Mouse (Mus musculus): ENCODE measurements around the gene Inmt.
A peak's percentile ranks its signal among the peaks of the same experiment; 100 is the strongest.

Gene Inmt

DNA sequence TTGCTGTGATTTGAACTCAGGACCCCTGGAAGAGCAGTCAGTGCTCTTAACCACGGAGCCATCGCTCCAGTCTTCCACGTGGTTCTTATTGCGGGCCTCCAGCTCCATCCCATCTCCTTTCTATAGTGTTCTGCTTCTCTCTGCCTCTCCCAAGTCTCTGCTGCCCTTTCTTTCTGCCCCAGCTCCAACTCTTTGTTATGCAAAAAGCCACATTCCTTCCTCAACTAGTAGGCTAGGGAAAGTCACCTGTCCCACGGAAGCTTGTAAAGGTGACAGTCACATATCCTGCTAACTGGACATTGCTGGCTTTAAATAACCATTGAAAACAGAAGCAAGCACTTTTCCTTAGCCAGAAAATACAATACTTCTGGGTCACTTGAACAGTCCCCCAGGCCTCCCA is 5.0 kb downstream of the Inmt start:
- DNase-seq (ENCODE audit: low spot score), result no peak

GRCm38 (mm10) chr6:55166777-55167463 is 7.9 kb downstream of the Inmt start:
- DNase-seq (ENCODE audit: low spot score), result peak; percentile 58

DNA sequence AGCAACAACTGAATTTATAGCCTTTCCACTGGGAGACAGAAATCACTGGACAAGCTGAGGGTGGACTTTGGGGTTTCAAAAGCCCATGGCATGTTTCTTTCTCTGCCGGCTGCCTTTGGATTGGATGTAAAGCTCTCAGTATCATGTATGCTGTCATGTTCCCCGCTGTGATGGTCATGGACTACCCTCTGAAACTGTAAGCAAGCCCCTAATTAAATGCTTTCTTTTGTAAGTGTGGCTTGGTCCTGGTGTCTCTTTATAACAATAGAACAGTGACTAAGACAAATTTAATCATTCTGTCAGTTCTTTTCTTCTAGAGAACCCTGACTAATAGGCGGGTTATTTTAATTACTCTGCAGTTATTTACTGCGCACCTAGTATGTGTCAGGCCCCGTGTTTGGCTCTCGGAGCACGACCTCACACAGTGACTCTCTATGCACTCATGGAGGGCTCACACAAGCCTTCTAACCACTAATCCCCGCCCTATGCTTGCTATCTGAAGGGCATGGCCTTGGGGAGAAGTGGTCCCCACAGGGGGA is 11.7 kb downstream of the Inmt start:
- DNase-seq (ENCODE audit: low spot score), result no peak

DNA sequence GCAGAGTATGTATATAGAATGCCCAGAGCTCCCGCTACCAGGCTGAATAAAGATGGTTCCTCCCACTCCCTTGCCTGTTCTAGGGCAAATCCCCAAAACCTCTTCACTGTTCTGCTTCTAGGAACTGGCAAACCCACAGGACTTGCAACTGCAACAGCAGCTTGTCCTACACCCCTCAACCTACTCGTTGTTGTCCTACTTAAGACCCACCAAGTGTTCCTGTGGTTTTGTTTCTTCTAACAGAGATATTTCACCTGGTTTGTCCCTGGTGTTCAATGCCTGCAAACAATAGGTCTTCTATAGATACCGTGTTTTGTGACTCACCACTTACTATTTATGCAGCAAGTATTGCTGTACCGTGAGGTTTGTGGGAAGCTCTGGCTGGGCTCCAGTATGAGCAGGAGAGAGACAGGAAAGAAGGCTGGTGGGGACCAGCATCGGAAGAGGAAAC is 13.5 kb downstream of the Inmt start:
- no peak for DNase-seq (ENCODE audit: low spot score)

- DNase-seq (ENCODE audit: low spot score), result no peak
Observed at GRCm38 (mm10) chr6:55159256-55159655, 15.6 kb downstream of the Inmt start.

DNA sequence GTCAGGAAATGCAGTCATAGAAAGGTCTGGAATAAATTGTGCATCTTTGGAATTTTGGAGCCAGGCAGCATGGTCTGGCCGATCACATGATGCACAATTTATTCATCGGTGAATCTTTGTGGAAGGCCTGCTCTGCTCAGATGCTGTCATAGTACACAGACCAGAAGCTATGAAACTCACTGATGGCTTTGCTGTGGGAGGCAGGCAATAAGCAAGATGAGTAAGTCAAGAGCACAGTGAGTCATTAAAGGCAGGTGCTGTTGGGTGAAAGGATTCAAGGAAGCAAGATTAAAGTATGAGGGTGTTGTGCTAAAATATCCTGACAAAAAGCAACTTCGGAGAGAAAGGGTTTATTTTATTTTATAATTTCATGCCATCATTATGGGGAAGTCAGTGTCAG is 22.6 kb downstream of the Inmt start:
- no peak for DNase-seq (ENCODE audit: low spot score)

- DNase-seq (ENCODE audit: low spot score), result no peak
Observed at GRCm38 (mm10) chr6:55146138-55146537, 28.7 kb downstream of the Inmt start.

DNA sequence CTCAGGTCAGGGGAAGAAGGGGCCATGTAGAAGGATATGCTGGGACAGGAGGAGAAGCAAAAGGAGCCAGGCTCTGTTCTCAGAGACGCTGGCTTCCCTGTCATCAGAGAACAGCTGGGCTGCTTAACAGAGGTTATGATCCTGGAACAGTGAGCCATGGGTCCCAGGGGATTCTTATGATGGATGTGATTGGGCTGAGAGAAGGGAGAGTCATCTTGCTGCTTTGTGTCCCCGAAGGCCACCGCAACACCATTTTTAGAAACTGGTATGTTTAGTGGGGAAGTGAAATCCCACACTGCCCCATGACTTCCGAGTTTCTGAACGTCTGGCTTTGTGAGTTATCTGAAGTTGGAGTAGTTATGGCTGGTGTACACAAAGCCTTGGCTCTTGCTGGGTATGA is 29.6 kb downstream of the Inmt start:
- DNase-seq (ENCODE audit: low spot score), result no peak

- DNase-seq (ENCODE audit: low spot score), result no peak
Observed at GRCm38 (mm10) chr6:55138343-55138742, 36.5 kb downstream of the Inmt start.

GRCm38 (mm10) chr6:55133425-55133824 is 41.4 kb downstream of the Inmt start:
- no peak for DNase-seq (ENCODE audit: low spot score)

- DNase-seq (ENCODE audit: low spot score), result no peak
Observed at GRCm38 (mm10) chr6:55132794-55133193, 42.0 kb downstream of the Inmt start, which contains the start of gene Crhr2. TSS of gene Crhr2 (minus strand) at chr6:55133016.

GRCm38 (mm10) chr6:55131301-55131700 is 43.5 kb downstream of the Inmt start:
- no peak for DNase-seq (ENCODE audit: low spot score)

DNA sequence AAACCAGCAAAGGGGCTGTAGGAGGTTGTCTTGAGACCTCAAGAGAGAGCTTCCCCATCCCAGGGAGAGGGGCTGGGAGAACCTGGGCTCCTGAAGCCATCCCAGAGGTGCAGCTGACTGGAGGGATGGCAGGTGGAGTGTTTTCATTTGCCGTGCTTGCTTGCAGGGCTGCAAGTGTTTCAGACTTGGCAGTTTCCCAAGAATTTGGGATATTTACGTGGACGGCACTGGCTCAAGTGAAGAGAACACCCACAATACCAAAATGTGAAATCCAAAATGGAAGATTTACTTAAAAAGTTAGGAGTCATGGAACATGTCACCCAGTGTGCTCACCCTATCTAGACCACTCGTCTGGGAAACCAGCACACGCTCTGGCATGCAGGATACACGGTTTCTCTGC is 44.2 kb downstream of the Inmt start:
- no peak for DNase-seq (ENCODE audit: low spot score)

GRCm38 (mm10) chr6:55128391-55128790 is 46.5 kb downstream of the Inmt start:
- no peak for DNase-seq (ENCODE audit: low spot score)

GRCm38 (mm10) chr6:55126576-55126975 is 48.3 kb downstream of the Inmt start:
- DNase-seq (ENCODE audit: low spot score), result no peak

DNA sequence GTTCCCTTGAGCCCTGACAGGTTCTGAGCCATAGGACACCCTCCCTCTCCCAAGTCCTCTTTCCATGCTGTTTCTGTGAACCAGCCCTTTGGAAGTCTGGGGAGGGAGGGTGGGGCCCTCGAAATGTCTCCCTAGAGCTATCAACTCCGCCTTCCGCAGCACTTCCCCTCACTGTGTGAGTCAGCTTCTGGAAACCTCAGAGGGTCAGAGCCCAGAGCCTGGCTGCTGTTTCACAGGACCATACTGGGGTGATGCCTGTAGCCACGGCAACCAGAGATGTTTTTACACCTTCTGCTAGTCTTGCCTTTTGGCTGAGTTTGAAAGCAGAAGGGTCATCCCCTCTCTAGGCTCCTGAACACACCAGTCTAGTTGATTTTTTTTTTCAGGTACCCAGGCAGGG is 51.8 kb downstream of the Inmt start:
- DNase-seq (ENCODE audit: low spot score), result no peak
